Mouse (Mus musculus) heart, postnatal 0 days (tissue): Measurements from ENCODE around the gene Hs3st5. TPM values are rescaled to one million over a fixed set of nuclear protein-coding genes. Genes with fewer than 3 reads are reported as not detected.

ENCODE experiments used
- ATAC-seq: fragments of 200-750 bp; cut with Nextera tagmentation; 2 replicates; pipeline ENCODE4 v1.8.0; 2017; ENCODE audit warnings: low read depth, moderate number of reproducible peaks, moderate library complexity; ENCODE audit not compliant: insufficient read depth
- DNase-seq: peaks from one replicate; pipeline ENCODE4 v3.0.0-alpha.2; 2016; ENCODE audit warnings: low spot score
- H3K27ac ChIP-seq: fragments of 300-500 bp; sonication (generic); 2 replicates; pipeline ENCODE4 v1.5.1; 2014; ENCODE audit warnings: low read depth, mild to moderate bottlenecking
- H3K27me3 ChIP-seq: fragments of 300-500 bp; sonication (generic); 2 replicates; pipeline ENCODE4 v1.6.1; 2014; ENCODE audit warnings: low read length, mixed read lengths; ENCODE audit not compliant: control insufficient read depth, insufficient read depth
- H3K36me3 ChIP-seq: fragments of 300-500 bp; sonication (generic); replicated peaks from 2 replicates; pipeline ENCODE4 v1.6.1; 2014; ENCODE audit warnings: low read length, mixed read lengths; ENCODE audit not compliant: control insufficient read depth, insufficient read depth
- H3K4me1 ChIP-seq: fragments of 300-500 bp; sonication (generic); 2 replicates; pipeline ENCODE4 v1.6.1; 2014; ENCODE audit warnings: antibody characterized with exemption; ENCODE audit not compliant: control insufficient read depth, insufficient read depth
- H3K4me2 ChIP-seq: fragments of 300-500 bp; sonication (generic); 2 replicates; pipeline ENCODE4 v1.6.1; 2014; ENCODE audit warnings: low read depth, mild to moderate bottlenecking, low read length, moderate library complexity
- H3K4me3 ChIP-seq: fragments of 300-500 bp; sonication (generic); 2 replicates; pipeline ENCODE4 v1.5.1; 2014; ENCODE audit warnings: low read depth, low read length
- H3K9ac ChIP-seq: fragments of 300-500 bp; sonication (generic); replicated peaks from 2 replicates; pipeline ENCODE4 v1.6.1; 2014; ENCODE audit warnings: low read depth, low read length, mixed read lengths
- H3K9me3 ChIP-seq: fragments of 300-500 bp; sonication (generic); replicated peaks from 2 replicates; pipeline ENCODE4 v1.6.1; 2016; ENCODE audit warnings: low read length; ENCODE audit not compliant: control insufficient read depth
- CTCF ChIP-seq: IDR thresholded peaks from 2 replicates; pipeline ENCODE4 v1.5.1; 2016; ENCODE audit warnings: antibody characterized with exemption, control low read depth, low read depth
- EP300 ChIP-seq: IDR thresholded peaks from 2 replicates; pipeline ENCODE4 v1.6.1; 2016; ENCODE audit warnings: antibody characterized with exemption, low read depth
- WGBS: fragments of 180-500 bp; shearing (Covaris S2); extraction: QIAGEN DNeasy Blood & Tissue Kit; methylation state at CpG from one replicate; pipeline ENCODE4 v1.1.7; 2014; 5-methylcytosine and 5-hydroxymethylcytosine counted together
- polyA plus RNA-seq: library from polyadenylated mRNA; unstranded; fragments of >200 nt; fragmentation: Nextera tagmentation; extraction: Ambion mirVana; gene quantifications from 2 replicates; pipeline ENCODE4 v1.2.1, GENCODE M21; 2015
- total RNA-seq: library from RNA; depleted of rRNA; stranded (reverse); fragments of >200 nt; gene quantifications from 2 replicates; pipeline ENCODE4 v1.2.3, GENCODE M21; 2014; ENCODE audit warnings: low replicate concordance

Gene Hs3st5
- total and polyA plus RNA-seq, 2 experiments from 2014 or later: 0.29 TPM; not detected in 1

GRCm38 (mm10) chr10:36739375-36739774 lies 232.8 kb downstream of the Hs3st5 start:
- Histone ChIP-seq H3K27me3 (no peaks in the 10 kb centered on the region), H3K4me1 (no peaks in the 10 kb centered on the region), H3K36me3 (no peaks in the 10 kb centered on the region), H3K4me2 (no peak overlapping the region), H3K9ac (no peak overlapping the region), H3K4me3 (no peak overlapping the region), H3K27ac (no peak overlapping the region), H3K9me3 (no peaks in the 10 kb centered on the region)
- no peak for ATAC-seq
- TF ChIP-seq CTCF: no peak
- TF ChIP-seq EP300: no peak
- no peak for DNase-seq

GRCm38 (mm10) chr10:36750021-36750420 lies 243.4 kb downstream of the Hs3st5 start:
- H3K27me3 ChIP-seq: no peaks in the 10 kb centered on the region
- ATAC-seq (no peak), DNase-seq (no peak)
- H3K4me2 ChIP-seq: no peak overlapping the region
- no peak for TF ChIP-seq EP300
- TF ChIP-seq CTCF: no peak
- no peaks in the 10 kb centered on the region for H3K36me3 ChIP-seq
- H3K9ac ChIP-seq: no peak overlapping the region
- peaks cover 11% of the 10 kb centered on the region; the same call in 1 of the 2 replicates for H3K4me1 ChIP-seq
- H3K27ac ChIP-seq: no peak overlapping the region
- WGBS: 66% methylated on average over 1 of the region's 1 CpGs
- H3K9me3 ChIP-seq: no peaks in the 10 kb centered on the region
- H3K4me3 ChIP-seq: no peak overlapping the region

GRCm38 (mm10) chr10:36754471-36754870 lies 247.9 kb downstream of the Hs3st5 start:
- TF ChIP-seq EP300 (no peak), CTCF (no peak)
- no peak overlapping the region for H3K4me3 ChIP-seq
- H3K9ac ChIP-seq: no peak overlapping the region
- no peaks in the 10 kb centered on the region for H3K27me3 ChIP-seq
- peak overlapping the region; percentile 53 for H3K27ac ChIP-seq
- DNase-seq: peak; percentile 78
- peak; percentile 92 for ATAC-seq
- no peak overlapping the region for H3K4me2 ChIP-seq
- H3K4me1 ChIP-seq: peaks cover 11% of the 10 kb centered on the region; the same call in 1 of the 2 replicates
- no peaks in the 10 kb centered on the region for H3K36me3 ChIP-seq
- WGBS: 48% methylated on average over 1 of the region's 1 CpGs
- no peaks in the 10 kb centered on the region for H3K9me3 ChIP-seq

GRCm38 (mm10) chr10:36773595-36773994 lies 267.0 kb downstream of the Hs3st5 start:
- DNase-seq (no peak), ATAC-seq (no peak)
- no peak overlapping the region for H3K27ac ChIP-seq
- H3K27me3 ChIP-seq: no peaks in the 10 kb centered on the region
- H3K4me1 ChIP-seq: no peaks in the 10 kb centered on the region
- H3K9ac ChIP-seq: no peak overlapping the region
- no peak overlapping the region for H3K4me2 ChIP-seq
- H3K36me3 ChIP-seq: no peaks in the 10 kb centered on the region
- no peak for TF ChIP-seq CTCF
- TF ChIP-seq EP300: no peak
- no peaks in the 10 kb centered on the region for H3K9me3 ChIP-seq
- no peak overlapping the region for H3K4me3 ChIP-seq

GRCm38 (mm10) chr10:36774898-36775297 lies 268.3 kb downstream of the Hs3st5 start:
- no peak overlapping the region for H3K27ac ChIP-seq
- H3K4me3 ChIP-seq: no peak overlapping the region
- no peak overlapping the region for H3K9ac ChIP-seq
- no peak for ATAC-seq
- 75% methylated on average over 6 of the region's 6 CpGs for WGBS
- H3K27me3 ChIP-seq: no peaks in the 10 kb centered on the region
- no peak for DNase-seq
- no peaks in the 10 kb centered on the region for H3K36me3 ChIP-seq
- H3K4me2 ChIP-seq: no peak overlapping the region
- H3K9me3 ChIP-seq: no peaks in the 10 kb centered on the region
- TF ChIP-seq EP300: no peak
- TF ChIP-seq CTCF: no peak
- H3K4me1 ChIP-seq: no peaks in the 10 kb centered on the region

GRCm38 (mm10) chr10:36781641-36782040 lies 275.0 kb downstream of the Hs3st5 start:
- Histone ChIP-seq H3K4me3 (no peak overlapping the region), H3K27ac (no peak overlapping the region), H3K9me3 (no peaks in the 10 kb centered on the region), H3K9ac (no peak overlapping the region), H3K4me1 (no peaks in the 10 kb centered on the region), H3K36me3 (no peaks in the 10 kb centered on the region), H3K4me2 (no peak overlapping the region), H3K27me3 (no peaks in the 10 kb centered on the region)
- TF ChIP-seq CTCF (no peak), EP300 (no peak)
- ATAC-seq: no peak
- DNase-seq: no peak
- 25% methylated on average over 1 of the region's 1 CpGs for WGBS
